Mouse (Mus musculus) forebrain, embryonic 14.5 days (tissue): Measurements from ENCODE around the gene Glcci1. TPM values are rescaled to one million over a fixed set of nuclear protein-coding genes. Genes with fewer than 3 reads are reported as not detected.

Source experiments
- ATAC-seq: fragments of 200-750 bp; cut with Nextera tagmentation; 2 replicates; pipeline ENCODE4 v1.8.0; 2017; ENCODE audit warnings: mild to moderate bottlenecking, moderate library complexity
- DNase-seq: peaks from one replicate; pipeline ENCODE4 v3.0.0-alpha.2; 2015; ENCODE audit warnings: low spot score
- H3K27ac ChIP-seq: fragments of 300-500 bp; sonication (generic); 2 replicates; pipeline ENCODE4 v1.5.1; 2014; ENCODE audit warnings: low read depth, mild to moderate bottlenecking, control low read depth, low read length, moderate library complexity
- H3K27me3 ChIP-seq: fragments of 300-500 bp; sonication (generic); replicated peaks from 2 replicates; pipeline ENCODE4 v1.6.1; 2014; ENCODE audit warnings: low read length, control low read depth, mixed read lengths; ENCODE audit not compliant: control insufficient read depth, insufficient read depth
- H3K36me3 ChIP-seq: fragments of 300-500 bp; sonication (generic); 2 replicates; pipeline ENCODE4 v1.6.1; 2014; ENCODE audit warnings: low read length, control low read depth; ENCODE audit not compliant: control insufficient read depth, insufficient read depth
- H3K4me1 ChIP-seq: fragments of 300-500 bp; sonication (generic); 2 replicates; pipeline ENCODE4 v1.6.1; 2014; ENCODE audit warnings: antibody characterized with exemption, low read length, control low read depth; ENCODE audit not compliant: control insufficient read depth, insufficient read depth
- H3K4me2 ChIP-seq: fragments of 300-500 bp; sonication (generic); 2 replicates; pipeline ENCODE4 v1.6.1; 2014; ENCODE audit warnings: mild to moderate bottlenecking, control low read depth, low read length
- H3K4me3 ChIP-seq: fragments of 300-500 bp; sonication (generic); 2 replicates; pipeline ENCODE4 v1.5.1; 2014; ENCODE audit warnings: low read depth, low read length, control low read depth
- H3K9ac ChIP-seq: fragments of 300-500 bp; sonication (generic); 2 replicates; pipeline ENCODE4 v1.6.1; 2014; ENCODE audit warnings: mild to moderate bottlenecking, low read length, control low read depth, moderate library complexity
- H3K9me3 ChIP-seq: fragments of 300-500 bp; sonication (generic); replicated peaks from 2 replicates; pipeline ENCODE4 v1.6.1; 2016; ENCODE audit warnings: low read length, control low read depth, mixed read lengths; ENCODE audit not compliant: control insufficient read depth
- WGBS: fragments of 180-500 bp; shearing (Covaris S2); extraction: QIAGEN DNeasy Blood & Tissue Kit; methylation state at CpG from one replicate; pipeline ENCODE4 v1.1.7; 2014; 5-methylcytosine and 5-hydroxymethylcytosine counted together
- polyA plus RNA-seq: library from polyadenylated mRNA; unstranded; fragments of >200 nt; fragmentation: Nextera tagmentation; extraction: Ambion mirVana; gene quantifications from 2 replicates; pipeline ENCODE4 v1.2.1, GENCODE M21; 2014

Glcci1 gene
- polyA plus RNA-seq, 1 experiment from 2014 or later = 10.6 TPM

DNA sequence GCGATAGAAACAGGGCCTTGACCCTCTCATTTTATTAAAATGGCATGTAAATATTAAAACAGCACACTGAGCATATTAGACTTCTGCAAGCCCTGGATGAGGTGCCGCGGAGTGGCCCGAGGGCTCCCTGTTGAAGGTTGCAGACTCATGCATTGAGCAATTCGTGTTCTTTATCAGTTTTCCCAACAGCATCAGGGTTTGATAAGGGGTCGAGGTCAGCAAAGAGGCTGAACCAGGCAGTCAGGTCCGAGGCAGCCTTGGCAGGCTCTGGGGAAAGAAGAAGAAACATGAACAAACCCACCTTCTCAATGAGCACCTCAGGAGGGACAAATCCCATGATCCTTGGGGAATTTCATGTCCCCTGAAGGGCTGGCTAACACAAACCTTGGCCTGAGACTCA, 121.1 kb downstream of the Glcci1 start:
- no peaks in the 10 kb centered on the region for H3K9me3 ChIP-seq
- no peaks in the 10 kb centered on the region for H3K27me3 ChIP-seq
- DNase-seq = no peak
- no peaks in the 10 kb centered on the region for H3K36me3 ChIP-seq
- WGBS = 86% methylated on average over 7 of the region's 7 CpGs
- no peak overlapping the region for H3K4me2 ChIP-seq
- H3K9ac ChIP-seq = no peak overlapping the region
- no peak for ATAC-seq
- no peak overlapping the region for H3K4me3 ChIP-seq
- no peaks in the 10 kb centered on the region for H3K4me1 ChIP-seq
- no peak overlapping the region for H3K27ac ChIP-seq

DNA sequence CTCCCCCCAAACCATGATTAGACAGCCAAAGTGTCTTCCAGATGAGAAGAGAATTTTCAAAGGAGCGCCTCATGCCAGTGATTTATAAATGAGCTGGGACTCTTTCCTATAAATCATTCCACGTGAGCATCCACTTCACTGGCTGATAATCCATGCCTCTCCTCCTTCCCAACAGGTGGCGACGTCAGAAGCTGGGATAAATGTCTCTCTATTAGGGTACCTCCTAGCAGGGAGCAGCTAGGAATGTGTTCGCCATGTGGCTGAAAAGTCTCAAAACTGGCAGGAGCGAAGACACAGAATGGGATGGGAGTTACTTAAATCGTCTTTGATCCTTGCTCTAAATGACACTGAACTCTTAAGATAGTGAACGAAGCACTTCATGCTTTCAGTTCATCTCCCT, 122.0 kb downstream of the Glcci1 start:
- Histone ChIP-seq H3K4me2 (no peak overlapping the region), H3K4me3 (no peak overlapping the region), H3K27me3 (no peaks in the 10 kb centered on the region), H3K27ac (no peak overlapping the region), H3K36me3 (no peaks in the 10 kb centered on the region), H3K9ac (no peak overlapping the region), H3K4me1 (no peaks in the 10 kb centered on the region), H3K9me3 (no peaks in the 10 kb centered on the region)
- ATAC-seq (no peak), DNase-seq (no peak)
- 86% methylated on average over 8 of the region's 8 CpGs for WGBS

DNA sequence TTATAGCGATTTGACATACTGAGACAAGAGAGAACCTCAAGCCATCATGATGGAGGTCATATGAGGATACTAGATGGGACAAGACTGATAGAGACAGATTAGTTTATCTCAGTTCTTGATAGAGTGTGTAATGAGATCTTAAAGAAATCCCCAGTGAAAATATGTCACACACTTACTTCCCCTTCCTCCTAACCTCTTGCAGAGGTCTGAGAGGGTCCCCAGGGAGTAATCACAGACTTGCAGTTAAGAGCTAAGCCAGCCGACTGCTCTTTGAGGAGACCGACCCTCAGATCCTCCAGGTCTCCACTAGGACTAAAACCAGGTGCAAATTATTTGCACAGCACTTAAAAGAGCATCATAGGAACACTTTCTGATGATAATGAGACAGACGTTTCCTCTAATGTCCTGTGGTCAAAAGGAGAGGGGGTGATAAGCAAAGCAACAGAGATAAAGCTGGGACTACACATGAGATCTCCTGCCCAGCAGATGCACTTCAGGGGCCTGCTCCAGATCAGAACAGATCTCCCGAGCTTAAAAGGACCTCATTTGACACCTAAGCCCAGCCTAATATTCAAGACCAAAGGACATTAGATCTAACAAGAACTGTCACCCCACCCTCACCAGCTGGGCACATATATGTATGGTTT, 122.7 kb downstream of the Glcci1 start:
- H3K4me1 ChIP-seq = no peaks in the 10 kb centered on the region
- 87% methylated on average over 5 of the region's 5 CpGs for WGBS
- DNase-seq (no peak), ATAC-seq (no peak)
- no peak overlapping the region for H3K4me2 ChIP-seq
- no peak overlapping the region for H3K9ac ChIP-seq
- no peak overlapping the region for H3K4me3 ChIP-seq
- no peak overlapping the region for H3K27ac ChIP-seq
- H3K27me3 ChIP-seq = no peaks in the 10 kb centered on the region
- no peaks in the 10 kb centered on the region for H3K36me3 ChIP-seq
- no peaks in the 10 kb centered on the region for H3K9me3 ChIP-seq

DNA sequence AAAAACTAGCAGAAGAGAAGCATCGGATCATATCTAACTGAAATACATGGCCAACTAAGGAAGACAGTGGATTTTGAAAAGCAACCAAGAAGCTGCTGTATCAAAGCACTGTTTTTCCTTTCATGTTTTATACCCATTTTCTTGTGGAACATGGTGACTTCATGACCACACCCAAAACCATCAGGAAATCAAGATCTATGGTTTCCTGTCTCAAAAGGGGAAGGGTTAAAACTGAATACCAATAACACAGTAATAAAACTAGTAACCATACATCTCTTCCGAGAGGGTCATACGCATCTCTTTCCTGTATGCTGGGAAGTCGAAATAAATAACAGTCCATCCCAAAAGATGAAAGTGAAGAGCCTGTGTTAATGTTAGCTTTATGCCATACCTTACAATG, 123.3 kb downstream of the Glcci1 start:
- no peak overlapping the region for H3K4me3 ChIP-seq
- no peak for DNase-seq
- H3K9ac ChIP-seq = no peak overlapping the region
- no peaks in the 10 kb centered on the region for H3K27me3 ChIP-seq
- 94% methylated on average over 4 of the region's 4 CpGs for WGBS
- no peak for ATAC-seq
- no peaks in the 10 kb centered on the region for H3K9me3 ChIP-seq
- no peak overlapping the region for H3K27ac ChIP-seq
- H3K4me2 ChIP-seq = no peak overlapping the region
- no peaks in the 10 kb centered on the region for H3K36me3 ChIP-seq
- no peaks in the 10 kb centered on the region for H3K4me1 ChIP-seq

DNA sequence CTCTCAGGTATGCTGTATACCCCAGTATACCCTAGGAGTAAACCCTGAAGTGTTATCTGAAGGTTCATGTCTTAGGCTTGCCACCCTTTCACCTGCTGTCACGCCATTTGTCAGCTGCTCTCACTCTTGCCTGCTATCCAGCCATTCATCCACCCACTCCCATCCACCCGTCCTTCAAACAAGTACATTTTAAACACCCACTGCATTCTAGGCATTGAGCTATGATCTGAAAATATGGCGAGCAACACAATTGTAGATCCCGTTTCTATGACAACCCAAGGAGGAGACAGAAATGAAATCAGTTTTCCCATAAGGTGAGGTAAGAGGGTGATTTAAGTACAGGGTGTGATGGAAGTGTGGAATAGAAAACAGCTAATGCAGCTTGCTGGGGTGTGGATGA, 128.7 kb downstream of the Glcci1 start:
- Histone ChIP-seq H3K9ac (no peak overlapping the region), H3K9me3 (no peaks in the 10 kb centered on the region), H3K36me3 (no peaks in the 10 kb centered on the region), H3K27me3 (no peaks in the 10 kb centered on the region), H3K4me3 (no peak overlapping the region), H3K4me1 (no peaks in the 10 kb centered on the region), H3K27ac (no peak overlapping the region), H3K4me2 (no peak overlapping the region)
- no peak for DNase-seq
- ATAC-seq = no peak
- 87% methylated on average over 4 of the region's 4 CpGs for WGBS

DNA sequence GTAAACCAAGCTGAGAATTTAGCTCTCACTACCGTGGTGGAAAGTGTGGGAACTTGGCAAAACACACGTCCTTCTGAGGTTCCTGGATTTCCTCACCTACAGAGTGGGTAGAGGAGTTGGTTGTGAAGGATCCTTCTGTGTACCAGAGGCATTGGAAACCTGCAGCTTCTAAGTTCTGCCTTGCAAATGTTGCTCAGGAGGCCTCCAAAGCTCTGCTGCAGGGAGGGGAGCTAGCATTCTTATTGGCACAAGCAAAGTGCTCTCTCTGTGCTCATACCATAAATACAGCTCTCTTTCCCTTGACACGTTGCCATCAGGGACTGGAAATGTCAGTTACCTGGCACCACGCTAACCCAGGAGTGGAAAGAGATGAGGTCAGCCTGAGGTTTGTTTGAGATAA, 129.5 kb downstream of the Glcci1 start:
- Histone ChIP-seq H3K27me3 (no peaks in the 10 kb centered on the region), H3K36me3 (no peaks in the 10 kb centered on the region), H3K27ac (no peak overlapping the region), H3K4me3 (no peak overlapping the region), H3K4me1 (no peaks in the 10 kb centered on the region), H3K4me2 (no peak overlapping the region), H3K9ac (no peak overlapping the region), H3K9me3 (no peaks in the 10 kb centered on the region)
- ATAC-seq (no peak), DNase-seq (no peak)
- WGBS = 85% methylated on average over 4 of the region's 4 CpGs

DNA sequence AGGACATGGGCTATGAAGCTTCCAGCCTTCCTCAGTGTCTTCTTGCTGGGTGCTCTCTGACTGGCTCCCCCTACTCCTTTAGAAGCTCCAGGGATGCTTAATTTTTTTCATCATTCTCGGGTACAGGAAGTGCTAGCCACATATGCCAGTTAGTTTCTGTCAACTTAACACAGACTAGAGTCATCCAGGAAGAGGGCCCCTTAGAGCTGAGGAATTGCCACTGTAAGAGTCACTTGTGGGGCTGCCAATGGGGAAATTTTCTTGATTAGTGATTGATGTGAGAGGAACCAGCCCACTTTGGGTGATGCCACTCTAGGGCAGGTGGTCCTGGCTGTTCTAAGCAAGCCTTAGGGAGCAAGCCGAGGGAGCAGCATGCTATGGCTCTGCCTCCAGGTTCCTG, 130.1 kb downstream of the Glcci1 start:
- no peak overlapping the region for H3K4me3 ChIP-seq
- no peaks in the 10 kb centered on the region for H3K27me3 ChIP-seq
- DNase-seq (no peak), ATAC-seq (no peak)
- 82% methylated on average over 2 of the region's 2 CpGs for WGBS
- H3K4me1 ChIP-seq = no peaks in the 10 kb centered on the region
- no peaks in the 10 kb centered on the region for H3K36me3 ChIP-seq
- H3K9me3 ChIP-seq = no peaks in the 10 kb centered on the region
- no peak overlapping the region for H3K9ac ChIP-seq
- H3K4me2 ChIP-seq = no peak overlapping the region
- H3K27ac ChIP-seq = no peak overlapping the region

DNA sequence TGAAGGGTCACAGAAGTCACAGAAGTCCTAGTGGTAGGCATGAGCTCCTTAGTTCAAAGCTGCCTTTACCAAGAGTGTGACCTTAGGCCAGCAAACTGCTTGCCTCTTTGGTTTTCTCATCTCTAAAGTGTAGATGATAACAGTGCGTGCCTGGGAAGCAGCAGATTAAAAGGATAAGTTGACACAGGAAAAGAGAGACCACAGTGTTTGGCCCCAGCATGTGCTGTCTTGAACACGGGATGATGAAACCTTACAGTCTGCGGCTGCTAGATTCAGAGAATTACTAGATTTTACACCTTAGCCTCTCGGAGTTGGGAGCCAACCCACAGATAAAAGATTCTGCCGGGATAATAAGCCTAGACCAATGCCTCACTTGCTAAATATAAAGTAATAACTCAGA, 131.5 kb downstream of the Glcci1 start:
- no peaks in the 10 kb centered on the region for H3K36me3 ChIP-seq
- no peaks in the 10 kb centered on the region for H3K27me3 ChIP-seq
- H3K4me1 ChIP-seq = no peaks in the 10 kb centered on the region; the same call in 1 of the 2 replicates
- 91% methylated on average over 5 of the region's 5 CpGs for WGBS
- no peaks in the 10 kb centered on the region for H3K9me3 ChIP-seq
- H3K4me3 ChIP-seq = no peak overlapping the region
- no peak overlapping the region for H3K4me2 ChIP-seq
- ATAC-seq (no peak), DNase-seq (no peak)
- H3K27ac ChIP-seq = no peak overlapping the region
- no peak overlapping the region for H3K9ac ChIP-seq

DNA sequence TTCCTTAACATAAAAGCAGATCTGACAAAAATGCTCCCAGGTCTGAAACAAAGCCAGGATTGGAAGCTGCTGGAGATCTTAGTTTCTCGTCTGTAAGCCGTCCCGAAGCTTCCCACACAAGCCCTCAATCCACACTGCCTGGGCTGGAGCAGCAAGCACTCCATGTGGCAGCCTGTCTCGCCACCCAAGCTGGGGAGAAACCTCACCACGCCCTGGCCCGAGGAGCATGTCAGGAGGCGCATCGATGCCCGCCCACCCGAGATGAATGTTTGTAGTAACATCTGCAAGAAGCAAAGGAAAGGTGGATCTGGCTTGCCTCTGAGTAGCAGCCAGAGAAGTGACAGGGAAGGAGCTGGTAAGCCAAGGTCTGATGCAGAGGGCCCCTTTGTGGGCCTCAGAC, 135.3 kb downstream of the Glcci1 start:
- WGBS = 85% methylated on average over 10 of the region's 10 CpGs
- DNase-seq (no peak), ATAC-seq (no peak)
- Histone ChIP-seq H3K4me1 (no peaks in the 10 kb centered on the region; the same call in 1 of the 2 replicates), H3K4me3 (no peak overlapping the region), H3K4me2 (no peak overlapping the region), H3K9ac (no peak overlapping the region), H3K27me3 (no peaks in the 10 kb centered on the region), H3K36me3 (no peaks in the 10 kb centered on the region), H3K9me3 (no peaks in the 10 kb centered on the region), H3K27ac (no peak overlapping the region)
